Mouse (Mus musculus) thymus, postnatal 25 days (tissue): ENCODE data around the gene Aacs.

Source experiments
- DNase-seq: peaks from one replicate; pipeline ENCODE4 v3.0.0; 2022

Aacs gene

GRCm38 (mm10) chr5:125497821-125498600 is 22.4 kb downstream of the Aacs start:
- DNase-seq = peak; percentile 54

DNA sequence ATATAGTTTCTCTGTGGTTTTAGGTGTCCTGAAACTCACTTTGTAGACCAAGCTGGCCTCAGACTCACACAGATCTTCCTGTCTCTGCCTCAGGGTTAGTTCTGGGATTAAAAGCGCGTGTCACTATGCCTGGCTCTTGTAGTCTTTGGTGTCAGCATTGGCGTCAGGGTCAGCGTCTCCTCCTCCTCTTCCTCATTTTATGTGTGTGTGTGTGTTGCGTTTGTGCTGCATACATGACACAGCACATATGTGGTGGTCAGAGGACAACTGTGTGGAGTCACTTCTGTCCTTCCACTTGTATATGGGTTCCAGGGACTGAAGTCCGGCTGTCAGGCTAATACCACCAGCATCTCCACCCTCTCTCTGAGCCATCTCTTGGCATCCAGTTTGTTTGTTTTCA is 25.9 kb downstream of the Aacs start:
- no peak for DNase-seq

DNA sequence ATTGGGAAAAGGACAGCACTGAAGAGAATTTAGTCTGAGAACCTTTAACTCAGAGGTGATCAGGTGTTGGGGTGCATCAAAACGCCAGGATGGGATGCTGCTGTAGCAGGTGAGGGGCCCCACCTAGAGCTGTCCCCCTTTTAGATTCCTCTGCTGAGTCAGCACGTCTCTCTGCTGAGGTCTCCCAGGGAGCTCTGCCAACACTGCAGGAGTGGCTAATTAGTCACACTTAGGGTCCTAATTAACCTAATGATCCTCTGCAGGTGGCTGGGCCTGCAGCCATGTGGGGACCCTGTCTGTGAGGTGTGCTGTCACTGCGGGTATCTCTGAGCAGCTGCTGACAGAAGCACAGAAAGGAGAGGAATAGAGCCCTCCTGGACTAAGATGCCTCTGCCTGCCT is 26.6 kb downstream of the Aacs start:
- DNase-seq = no peak

GRCm38 (mm10) chr5:125503628-125504027 is 28.0 kb downstream of the Aacs start:
- no peak for DNase-seq

GRCm38 (mm10) chr5:125504692-125505091 is 29.1 kb downstream of the Aacs start:
- DNase-seq = no peak

GRCm38 (mm10) chr5:125505968-125506367 is 30.4 kb downstream of the Aacs start:
- no peak for DNase-seq

- DNase-seq = no peak
These were observed 32.0 kb downstream of the Aacs start for GRCm38 (mm10) chr5:125507582-125507981.

- DNase-seq = no peak
These were observed 32.4 kb downstream of the Aacs start for GRCm38 (mm10) chr5:125508006-125508405.

DNA sequence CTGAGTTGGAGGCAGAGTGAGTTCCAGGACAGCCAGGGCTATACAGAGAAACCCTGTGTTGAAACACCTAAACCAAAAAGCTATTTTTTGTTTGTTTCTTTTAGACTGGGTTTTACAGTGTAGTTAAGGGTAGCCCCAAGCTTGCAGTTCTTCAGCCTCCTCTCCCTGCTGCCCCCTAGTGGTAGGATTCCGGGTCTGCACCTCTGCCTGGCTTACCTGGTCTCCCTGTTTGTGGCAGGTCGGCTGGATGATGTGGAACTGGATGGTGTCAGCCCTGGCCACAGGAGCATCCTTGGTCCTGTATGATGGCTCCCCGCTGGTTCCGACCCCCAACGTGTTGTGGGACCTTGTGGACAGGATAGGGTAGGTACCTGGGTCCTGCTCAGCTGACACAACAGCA is 33.9 kb downstream of the Aacs start:
- DNase-seq = peak; percentile 60

- no peak for DNase-seq
These were observed 39.4 kb downstream of the Aacs start for GRCm38 (mm10) chr5:125515006-125515405.

GRCm38 (mm10) chr5:125518640-125519039 is 43.0 kb downstream of the Aacs start:
- DNase-seq = peak; percentile 32

GRCm38 (mm10) chr5:125520930-125521590 is 45.4 kb downstream of the Aacs start:
- DNase-seq = peak; percentile 20

- DNase-seq = no peak
These were observed 47.7 kb downstream of the Aacs start for GRCm38 (mm10) chr5:125523361-125523760.

DNA sequence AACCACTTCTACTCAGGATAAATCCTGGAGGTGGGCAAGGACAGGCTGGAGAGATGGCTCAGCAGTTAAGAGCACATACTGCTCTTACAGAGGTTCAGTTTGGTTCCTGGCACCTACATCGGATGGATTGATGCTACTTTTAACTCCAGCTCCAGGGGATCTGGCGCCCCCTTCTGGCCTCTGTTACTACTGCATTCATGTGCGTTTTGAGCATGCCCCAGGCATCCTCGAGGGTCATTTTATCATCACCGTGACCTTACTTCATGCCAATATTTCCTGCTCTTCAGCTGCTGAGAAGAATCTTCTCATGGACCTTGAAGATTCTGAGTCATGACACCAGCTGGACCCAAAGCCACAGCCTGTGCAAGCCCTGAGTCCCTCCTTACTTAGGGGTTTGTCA is 49.9 kb downstream of the Aacs start:
- peak; percentile 11 for DNase-seq

DNA sequence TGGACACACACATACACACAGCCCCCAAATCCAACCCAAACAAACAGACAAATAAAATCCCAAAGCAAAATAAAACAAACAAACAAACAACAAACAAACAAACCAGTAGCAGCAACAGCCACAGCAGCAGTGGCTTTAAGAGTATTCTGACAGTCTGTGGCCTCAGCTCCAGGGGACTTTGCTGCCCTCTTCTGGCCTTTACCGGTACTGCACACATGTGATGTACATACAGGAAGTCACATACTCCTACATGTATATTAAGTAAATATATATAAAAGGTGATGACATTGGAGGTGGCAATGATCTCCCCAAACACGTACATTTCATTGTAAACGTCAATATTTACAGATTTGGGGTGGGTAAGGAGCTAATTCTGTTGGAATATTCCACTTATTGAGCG is 50.9 kb downstream of the Aacs start:
- peak; percentile 44 for DNase-seq

DNA sequence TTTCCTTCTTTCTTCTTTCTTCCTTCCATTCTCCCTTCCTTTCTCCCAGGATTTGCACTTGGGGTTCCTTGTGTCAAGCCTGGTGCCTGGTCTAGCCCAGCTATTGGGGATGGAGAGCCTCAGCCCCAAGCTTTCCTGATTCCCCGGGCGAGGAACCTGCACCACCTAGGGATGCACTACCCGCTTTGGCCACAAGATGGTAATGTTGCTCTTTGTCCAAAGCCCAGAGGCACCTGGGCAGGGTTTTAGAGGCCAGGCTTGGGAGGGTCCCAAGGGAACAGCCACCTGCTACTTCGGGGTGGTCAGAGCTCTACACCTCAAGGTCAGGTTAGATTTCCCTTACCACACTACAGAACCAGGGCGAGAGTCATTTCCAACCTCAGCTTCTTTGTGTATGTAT is 53.5 kb downstream of the Aacs start:
- DNase-seq = peak; percentile 74

DNA sequence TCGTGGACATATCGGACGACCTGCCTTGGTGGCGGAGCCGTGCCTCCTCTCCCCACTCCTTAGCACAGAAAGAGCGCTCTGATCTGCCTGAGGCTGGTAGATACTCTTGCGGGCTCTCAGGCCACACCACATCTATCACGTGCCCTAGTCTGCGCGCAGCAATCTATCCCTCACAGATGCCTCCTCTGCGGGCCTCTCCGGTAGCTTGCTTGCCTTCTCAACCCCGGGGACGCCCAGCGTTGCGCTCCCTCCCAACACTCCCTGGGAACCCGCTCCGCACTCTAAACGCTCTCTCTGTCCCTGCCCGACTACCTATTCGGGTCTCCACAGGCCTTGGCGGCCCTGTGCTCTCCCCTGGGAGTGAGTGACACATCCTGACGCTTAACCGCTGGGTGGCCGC is 56.0 kb downstream of the Aacs start, which contains the start of gene Tmem132b:
Gene Tmem132b, plus strand, starts transcription at position 141 of the 400 bp plus-strand sequence.
- DNase-seq = no peak

- DNase-seq = no peak
These were observed 56.6 kb downstream of the Aacs start for GRCm38 (mm10) chr5:125532191-125532544.

DNA sequence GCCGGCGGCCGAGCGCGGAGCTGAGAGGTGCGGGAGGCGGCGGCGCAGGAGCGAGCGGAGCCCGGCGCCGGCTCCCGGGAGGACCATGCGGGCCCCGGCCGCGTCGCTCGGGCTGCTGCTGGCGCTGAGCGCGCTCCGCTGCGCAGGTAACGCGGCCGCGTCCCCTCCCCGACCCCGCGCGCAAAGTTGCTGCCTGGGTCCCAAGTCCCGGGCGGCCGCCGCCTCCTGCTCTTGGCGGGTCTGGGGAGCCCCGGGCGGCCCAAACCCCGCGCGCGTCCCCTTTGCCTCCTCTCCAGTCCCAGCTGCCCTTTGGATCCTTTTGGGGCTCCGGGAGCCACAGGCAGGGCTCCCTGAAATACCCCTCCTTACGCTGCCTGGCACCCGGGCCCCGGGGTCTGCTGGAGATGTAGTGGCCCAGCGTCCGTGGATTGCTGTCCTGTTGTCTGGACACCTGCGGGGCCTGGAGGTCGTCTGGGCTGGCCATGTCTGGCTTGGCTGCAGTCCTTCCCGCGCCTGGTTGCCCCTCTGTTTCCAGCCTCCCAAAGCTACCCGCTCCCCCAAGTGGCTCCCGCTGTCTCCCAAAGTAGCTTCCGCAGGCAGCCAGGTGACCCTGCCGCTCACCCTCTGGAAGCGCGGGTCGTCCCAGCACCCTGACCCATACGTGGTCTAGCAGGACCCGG is 57.1 kb downstream of the Aacs start:
- DNase-seq = no peak

DNA sequence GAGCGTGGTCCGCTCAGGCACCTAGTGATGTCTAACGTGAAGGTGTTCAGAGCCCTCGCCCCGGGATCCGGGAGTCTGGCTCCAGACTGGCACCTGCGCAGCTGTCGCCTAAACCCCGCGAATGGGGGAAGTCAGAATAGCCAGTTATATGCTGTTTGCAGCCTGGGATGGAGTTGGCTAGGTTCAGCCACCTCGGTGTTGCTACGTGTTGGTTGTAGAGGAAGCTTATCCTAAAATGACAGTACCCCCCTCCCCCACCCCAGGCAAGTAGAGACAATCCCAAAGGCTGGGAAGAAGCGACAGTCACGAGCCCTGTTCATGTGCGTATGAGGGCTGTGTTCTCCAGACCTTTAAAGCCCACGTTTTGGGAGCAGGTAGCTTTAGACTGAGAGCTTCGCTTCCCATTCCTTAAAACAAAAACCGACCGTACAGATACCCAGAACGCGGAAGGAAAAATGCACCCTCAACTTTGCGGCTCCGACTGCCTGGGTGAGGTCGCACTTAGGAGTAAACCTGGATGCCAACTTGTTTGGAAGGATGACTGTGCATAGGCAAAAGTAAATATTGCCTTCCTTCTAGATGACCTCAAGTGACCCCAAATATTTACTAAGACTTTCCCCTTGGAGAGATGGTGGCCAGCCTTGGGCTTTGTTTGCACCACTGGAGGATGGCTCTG is 57.7 kb downstream of the Aacs start:
- DNase-seq = no peak

- DNase-seq = no peak
These were observed 58.6 kb downstream of the Aacs start for GRCm38 (mm10) chr5:125534168-125534610.

GRCm38 (mm10) chr5:125534611-125535324 is 59.2 kb downstream of the Aacs start:
- DNase-seq = no peak

DNA sequence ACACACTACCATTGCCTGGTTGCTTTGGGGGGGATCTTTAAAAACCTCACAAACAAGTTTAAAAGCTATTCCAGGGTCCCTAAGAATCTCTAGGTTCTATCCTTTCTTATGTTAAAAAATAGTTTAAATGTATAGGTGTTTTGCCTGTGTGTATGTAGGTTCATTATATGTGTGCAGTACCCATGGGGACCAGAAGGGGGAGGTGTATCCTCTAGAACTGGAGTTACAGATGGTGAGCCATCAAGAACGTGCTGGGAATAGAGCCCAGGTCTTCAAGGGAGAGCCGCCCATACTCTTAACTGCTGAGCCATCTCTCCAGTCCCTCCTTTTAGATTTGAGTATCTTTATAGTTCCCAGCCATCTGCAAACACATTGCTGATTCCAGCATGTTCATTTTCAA is 69.5 kb downstream of the Aacs start:
- DNase-seq = no peak
